ENCODE assay signal across 13 mouse cellular contexts in genomic region chr8:83799607-83799950, GRCm38 (mm10). TPM values are rescaled to one million over a fixed set of nuclear protein-coding genes. Genes with fewer than 3 reads are reported as not detected.
DNase-seq lines count a peak whose midpoint lies in the region.
"Had no signal": no experiment of that assay in that cellular context is flagged by ENCODE, and none has a peak within 500 bp of the region (broad histone marks: within the 10 kb centered on the region; RNA-seq: fewer than 3 reads in every experiment).

No protein-coding gene starts in this region.

- DNase-seq in embryo, embryonic 10 days (ENCODE audit: low spot score): peak; percentile 25
- no peak for DNase-seq in embryo, embryonic 10.5 days (ENCODE audit: low spot score)
- DNase-seq in heart, postnatal 4 days: peak; percentile 11
- DNase-seq in heart, adult 18-20 months: no peak
- peak; percentile 40 for DNase-seq in thymus, postnatal 0 days (ENCODE audit: low spot score)
- no peak for DNase-seq in thymus, adult 18-20 months
- DNase-seq in naive thymus-derived CD4-positive, alpha-beta T cell, adult 2 months (ENCODE audit: low read depth): peak; percentile 20
- no peak for DNase-seq in urinary bladder, adult 2 months (ENCODE audit: low spot score)
- DNase-seq: adrenal gland, adult 8-10 months; cerebellum, adult 8-10 months; liver; midbrain, embryonic 14.5 days; right cerebral cortex, postnatal 4 days had no signal

RNA-seq across cellular contexts. Expression of gene Adgre5, which starts 58.5 kb away (rescaled TPM):
- 10 to 100 TPM; 62.8 to 63.4 TPM for total RNA-seq in heart, postnatal 4 days (2021)
- total RNA-seq in heart, adult 18-20 months (2021): 10 to 100 TPM; 41.1 to 43.2 TPM
- polyA plus RNA-seq in thymus, postnatal 0 days (2015; fragmentation: Nextera tagmentation; extraction: Ambion mirVana): 71.6 and 74.7 TPM in 2 replicates
- polyA plus RNA-seq in urinary bladder, adult 2 months (2012; rRNA removed): 119 and 129 TPM in 2 replicates

Comparison
In these comparisons a context has a peak if more than half of its experiments do, and no peak if none do; other contexts are left out.
1. DNase-seq: peak in embryo, embryonic 10 days (single experiment), heart, postnatal 4 days (single experiment), thymus, postnatal 0 days (single experiment) and naive thymus-derived CD4-positive, alpha-beta T cell, adult 2 months (single experiment); none in embryo, embryonic 10.5 days (single experiment), heart, adult 18-20 months (0 of 2), thymus, adult 18-20 months (0 of 2) and urinary bladder, adult 2 months (single experiment).